Mouse (Mus musculus) liver, adult 2 months (tissue): Measurements from ENCODE around the gene Prkca. TPM values are rescaled to one million over a fixed set of nuclear protein-coding genes. Genes with fewer than 3 reads are reported as not detected.

Experiments
- DNase-seq: peaks from one replicate; pipeline ENCODE4 v3.0.0-alpha.2; 2011; ENCODE audit warnings: low read depth, low spot score; ENCODE audit errors: extremely low read depth
- H3K27ac ChIP-seq: fragments of 200-500 bp; replicated peaks from 2 replicates; pipeline ENCODE4 v1.5.1; 2012; ENCODE audit warnings: low read depth, mild to moderate bottlenecking, control low read depth, inconsistent platforms, low read length; ENCODE audit not compliant: insufficient read depth
- H3K27me3 ChIP-seq: fragments of 200-500 bp; 2 replicates; pipeline ENCODE4 v1.6.1; 2012; ENCODE audit warnings: mild to moderate bottlenecking, moderate library complexity, low read length, inconsistent platforms; ENCODE audit not compliant: control insufficient read depth, insufficient read depth
- H3K36me3 ChIP-seq: fragments of 200-500 bp; 2 replicates; pipeline ENCODE4 v1.6.1; 2012; ENCODE audit warnings: low read length, inconsistent platforms; ENCODE audit not compliant: control insufficient read depth, insufficient read depth
- H3K4me1 ChIP-seq: fragments of 200-500 bp; 2 replicates; pipeline ENCODE4 v1.6.1; 2011; ENCODE audit warnings: low read length; ENCODE audit not compliant: control insufficient read depth, insufficient read depth
- H3K4me3 ChIP-seq: fragments of 200-500 bp; 2 replicates; pipeline ENCODE4 v1.5.1; 2011; ENCODE audit warnings: low read depth, mild to moderate bottlenecking, control low read depth, low read length, moderate library complexity; ENCODE audit not compliant: insufficient read depth
- H3K79me2 ChIP-seq: fragments of 200-500 bp; 2 replicates; pipeline ENCODE4 v1.6.1; 2012; ENCODE audit warnings: inconsistent platforms, mild to moderate bottlenecking, low read length, moderate library complexity; ENCODE audit not compliant: control insufficient read depth, insufficient read depth
- H3K9ac ChIP-seq: fragments of 200-500 bp; 2 replicates; pipeline ENCODE4 v1.6.1; 2012; ENCODE audit warnings: low read depth, mild to moderate bottlenecking, control low read depth, inconsistent platforms, low read length
- CTCF ChIP-seq: fragments of 200-500 bp; IDR thresholded peaks from 2 replicates; pipeline ENCODE4 v1.5.1; 2011; ENCODE audit warnings: low read depth, low read length, control low read depth
- POLR2A ChIP-seq: fragments of 200-500 bp; IDR thresholded peaks from 2 replicates; pipeline ENCODE4 v1.6.1; 2011; ENCODE audit warnings: low read length, control low read depth; ENCODE audit not compliant: insufficient read depth; ENCODE audit errors: extremely low read depth
- whole genome bisulfite sequencing: fragments of 180-500 bp; shearing (Covaris S2); methylation state at CpG from one replicate; pipeline ENCODE4 v1.1.7; 2018; 5-methylcytosine and 5-hydroxymethylcytosine counted together
- polyA plus RNA-seq: library from polyadenylated mRNA; depleted of rRNA; stranded (reverse); fragments of >200 nt; gene quantifications from 2 replicates; pipeline ENCODE4 v1.2.3, GENCODE M21; 2012
- total RNA-seq: library from RNA; depleted of rRNA; stranded (reverse); fragments of >200 nt; gene quantifications from 2 replicates; pipeline ENCODE4 v1.2.3, GENCODE M21; 2014

Prkca gene
- total and polyA plus RNA-seq, 2 experiments: 2.8 to 4.3 TPM

- H3K4me3 ChIP-seq: no peak overlapping the region
- no peak overlapping the region for H3K27ac ChIP-seq
- H3K9ac ChIP-seq: no peak overlapping the region
- WGBS: 65% methylated on average over 7 of the region's 7 CpGs
- H3K4me1 ChIP-seq: no peaks in the 10 kb centered on the region
- DNase-seq: peak; percentile 12
- no peaks in the 10 kb centered on the region for H3K27me3 ChIP-seq
- no peaks in the 10 kb centered on the region for H3K79me2 ChIP-seq
- TF ChIP-seq CTCF (peak; percentile 47), POLR2A (no peak)
- no peaks in the 10 kb centered on the region for H3K36me3 ChIP-seq
Observed at GRCm38 (mm10) chr11:108025726-108026425, 317.9 kb downstream of the Prkca start.

GRCm38 (mm10) chr11:108023188-108023587, 320.5 kb downstream of the Prkca start:
- no peak overlapping the region for H3K4me3 ChIP-seq
- no peaks in the 10 kb centered on the region for H3K27me3 ChIP-seq
- H3K9ac ChIP-seq: no peak overlapping the region
- no peaks in the 10 kb centered on the region for H3K36me3 ChIP-seq
- no peaks in the 10 kb centered on the region for H3K79me2 ChIP-seq
- TF ChIP-seq CTCF: no peak
- no peak overlapping the region for H3K27ac ChIP-seq
- DNase-seq: no peak
- WGBS: 77% methylated on average over 14 of the region's 14 CpGs
- no peaks in the 10 kb centered on the region for H3K4me1 ChIP-seq

DNA sequence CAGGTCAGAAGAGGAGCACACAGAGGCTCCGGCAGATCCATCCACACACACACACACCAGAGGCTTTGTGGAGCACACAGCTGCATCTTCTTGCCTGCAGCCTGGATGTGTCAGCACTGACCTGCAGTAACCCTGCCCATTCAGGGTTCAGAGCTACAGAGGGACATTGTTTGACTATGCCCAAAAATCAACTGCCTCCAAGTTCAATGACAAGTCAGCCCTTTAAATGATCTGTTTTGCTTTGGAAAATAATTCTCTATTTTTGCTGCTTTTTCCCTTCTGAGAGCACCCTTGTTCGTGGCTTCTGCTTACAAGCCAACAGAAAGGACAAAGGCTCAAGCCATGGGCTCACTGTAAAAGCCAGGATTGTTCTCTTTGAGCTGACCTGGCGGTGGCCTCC, 322.8 kb downstream of the Prkca start:
- no peaks in the 10 kb centered on the region for H3K36me3 ChIP-seq
- DNase-seq: no peak
- H3K4me1 ChIP-seq: no peaks in the 10 kb centered on the region
- H3K27me3 ChIP-seq: no peaks in the 10 kb centered on the region
- no peak overlapping the region for H3K4me3 ChIP-seq
- H3K9ac ChIP-seq: no peak overlapping the region
- TF ChIP-seq POLR2A (no peak), CTCF (no peak)
- no peaks in the 10 kb centered on the region for H3K79me2 ChIP-seq
- H3K27ac ChIP-seq: no peak overlapping the region
- 66% methylated on average over 3 of the region's 3 CpGs for WGBS

DNA sequence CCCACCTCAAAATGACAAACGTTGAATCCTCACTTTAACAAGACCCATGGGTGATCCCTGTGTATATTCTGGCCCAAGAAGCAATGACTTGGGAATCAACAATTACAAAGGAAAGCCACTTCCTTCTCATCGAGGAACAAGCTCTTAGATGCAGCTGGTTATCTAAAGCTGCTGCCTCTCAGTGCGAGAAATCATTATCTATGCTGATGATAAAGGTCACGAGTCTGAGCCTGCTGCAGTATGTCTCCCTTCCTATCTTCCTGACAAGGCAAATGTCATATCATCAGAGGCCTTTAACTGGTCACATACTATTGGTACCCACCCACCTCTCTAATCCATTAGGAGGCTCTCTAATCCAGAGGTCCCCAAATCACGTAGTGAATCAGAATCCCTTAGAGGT, 328.4 kb downstream of the Prkca start:
- Histone ChIP-seq H3K36me3 (no peaks in the 10 kb centered on the region), H3K4me3 (no peak overlapping the region), H3K79me2 (no peaks in the 10 kb centered on the region), H3K4me1 (no peaks in the 10 kb centered on the region), H3K9ac (no peak overlapping the region), H3K27ac (no peak overlapping the region), H3K27me3 (no peaks in the 10 kb centered on the region)
- DNase-seq: no peak
- TF ChIP-seq POLR2A: no peak
- TF ChIP-seq CTCF: no peak
- WGBS: 72% methylated on average over 5 of the region's 5 CpGs

GRCm38 (mm10) chr11:108013390-108013789, 330.3 kb downstream of the Prkca start:
- Histone ChIP-seq H3K36me3 (no peaks in the 10 kb centered on the region), H3K27ac (no peak overlapping the region), H3K9ac (no peak overlapping the region), H3K4me3 (no peak overlapping the region), H3K79me2 (no peaks in the 10 kb centered on the region), H3K4me1 (no peaks in the 10 kb centered on the region), H3K27me3 (no peaks in the 10 kb centered on the region)
- no peak for DNase-seq
- TF ChIP-seq POLR2A (no peak), CTCF (no peak)
- WGBS: 83% methylated on average over 5 of the region's 5 CpGs

DNA sequence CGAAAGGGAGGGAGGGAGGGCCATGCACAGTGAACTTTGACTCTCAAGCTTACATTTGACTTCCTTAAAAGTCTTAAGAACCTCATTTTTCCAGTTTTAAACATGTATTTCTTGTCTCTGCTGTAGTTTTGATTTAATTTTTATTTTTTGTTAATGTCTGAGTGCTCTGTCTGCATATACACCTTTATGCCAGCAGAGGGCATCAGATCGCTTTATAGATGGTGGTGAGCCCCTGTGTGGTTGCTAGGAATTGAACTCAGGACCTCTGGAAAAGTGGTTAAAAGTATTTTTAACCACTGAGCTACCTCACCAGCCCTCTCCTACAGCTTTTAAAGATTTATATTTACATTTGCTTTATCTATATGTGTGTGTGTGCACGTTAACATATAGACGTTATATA, 333.3 kb downstream of the Prkca start:
- TF ChIP-seq CTCF: peak; percentile 5; the same call in 1 of the 2 replicates
- TF ChIP-seq POLR2A: no peak
- no peak overlapping the region for H3K27ac ChIP-seq
- no peaks in the 10 kb centered on the region for H3K79me2 ChIP-seq
- 87% methylated on average over 4 of the region's 4 CpGs for WGBS
- no peak for DNase-seq
- H3K36me3 ChIP-seq: no peaks in the 10 kb centered on the region
- H3K27me3 ChIP-seq: no peaks in the 10 kb centered on the region
- no peak overlapping the region for H3K4me3 ChIP-seq
- H3K9ac ChIP-seq: no peak overlapping the region
- H3K4me1 ChIP-seq: no peaks in the 10 kb centered on the region
